Mouse (Mus musculus): ENCODE results near the gene Aqp2. TPM values are rescaled to one million over a fixed set of nuclear protein-coding genes. Genes with fewer than 3 reads are reported as not detected.

Gene Aqp2
- total RNA-seq, 2 experiments from 2014 or later = not detected

GRCm38 (mm10) chr15:99611563-99611962, 32.7 kb downstream of the Aqp2 start:
- no peak for ATAC-seq (replicated peaks; ENCODE audit: low FRiP score, poor library complexity, severe bottlenecking)

GRCm38 (mm10) chr15:99614273-99614672, 35.4 kb downstream of the Aqp2 start:
- no peak for ATAC-seq (replicated peaks; ENCODE audit: low FRiP score, poor library complexity, severe bottlenecking)

GRCm38 (mm10) chr15:99614753-99615152, 35.9 kb downstream of the Aqp2 start:
- ATAC-seq (replicated peaks; ENCODE audit: low FRiP score, poor library complexity, severe bottlenecking) = no peak

GRCm38 (mm10) chr15:99615246-99615645, 36.4 kb downstream of the Aqp2 start:
- ATAC-seq (replicated peaks; ENCODE audit: low FRiP score, poor library complexity, severe bottlenecking) = no peak

- no peak for ATAC-seq (replicated peaks; ENCODE audit: low FRiP score, poor library complexity, severe bottlenecking)
These were observed 39.7 kb downstream of the Aqp2 start for GRCm38 (mm10) chr15:99618595-99618994.

GRCm38 (mm10) chr15:99619821-99620220, 41.0 kb downstream of the Aqp2 start:
- no peak for ATAC-seq (replicated peaks; ENCODE audit: low FRiP score, poor library complexity, severe bottlenecking)

GRCm38 (mm10) chr15:99622063-99622462, 43.2 kb downstream of the Aqp2 start:
- ATAC-seq (replicated peaks; ENCODE audit: low FRiP score, poor library complexity, severe bottlenecking) = no peak

GRCm38 (mm10) chr15:99631618-99632017, 52.8 kb downstream of the Aqp2 start:
- peak; percentile 72 for ATAC-seq (replicated peaks; ENCODE audit: low FRiP score, poor library complexity, severe bottlenecking)

Other genes starting within 250 kb of the Aqp2 start
- 3.6 and 5.0 TPM in 2 replicates for gene Fmnl3, start 208.6 kb upstream of the Aqp2 start, total RNA-seq (2015; ENCODE audit: low replicate concordance)
- gene Fmnl3, start 208.6 kb upstream of the Aqp2 start, total RNA-seq (2017; ENCODE audit: low replicate concordance) = 1.5 and 2.7 TPM in 2 replicates
- 179 and 219 TPM in 2 replicates for gene Tmbim6, start 186.2 kb upstream of the Aqp2 start, total RNA-seq (2015; ENCODE audit: low replicate concordance)
- gene Tmbim6, start 186.2 kb upstream of the Aqp2 start, total RNA-seq (2017; ENCODE audit: low replicate concordance) = 95.3 and 151 TPM in 2 replicates
- 0.84 TPM in 1 of 2 replicates, not detected in the other for gene Nckap5l, start 121.3 kb upstream of the Aqp2 start, total RNA-seq (2015; ENCODE audit: low replicate concordance)
- not detected in 2 replicates for gene Nckap5l, start 121.3 kb upstream of the Aqp2 start, total RNA-seq (2017; ENCODE audit: low replicate concordance)
- 1.3 and 1.4 TPM in 2 replicates for gene Bcdin3d, start 104.3 kb upstream of the Aqp2 start, total RNA-seq (2015; ENCODE audit: low replicate concordance)
- gene Bcdin3d, start 104.3 kb upstream of the Aqp2 start, total RNA-seq (2017; ENCODE audit: low replicate concordance) = 0.51 and 1.3 TPM in 2 replicates
- not detected in 2 replicates for gene Faim2, start 50.9 kb upstream of the Aqp2 start, total RNA-seq (2015; ENCODE audit: low replicate concordance)
- 0.38 TPM in 1 of 2 replicates, not detected in the other for gene Faim2, start 50.9 kb upstream of the Aqp2 start, total RNA-seq (2017; ENCODE audit: low replicate concordance)
- gene Aqp5, start 11.7 kb downstream of the Aqp2 start, total RNA-seq (2015; ENCODE audit: low replicate concordance) = not detected in 2 replicates
- not detected in 2 replicates for gene Aqp5, start 11.7 kb downstream of the Aqp2 start, total RNA-seq (2017; ENCODE audit: low replicate concordance)
- not detected in 2 replicates for gene Aqp6, start 22.3 kb downstream of the Aqp2 start, total RNA-seq (2015; ENCODE audit: low replicate concordance)
- not detected in 2 replicates for gene Aqp6, start 22.3 kb downstream of the Aqp2 start, total RNA-seq (2017; ENCODE audit: low replicate concordance)
- gene Racgap1, start 72.6 kb downstream of the Aqp2 start, total RNA-seq (2015; ENCODE audit: low replicate concordance) = 248 and 272 TPM in 2 replicates
- 292 and 327 TPM in 2 replicates for gene Racgap1, start 72.6 kb downstream of the Aqp2 start, total RNA-seq (2017; ENCODE audit: low replicate concordance)
- gene Asic1, start 91.3 kb downstream of the Aqp2 start, total RNA-seq (2015; ENCODE audit: low replicate concordance) = not detected in 2 replicates
- not detected in 2 replicates for gene Asic1, start 91.3 kb downstream of the Aqp2 start, total RNA-seq (2017; ENCODE audit: low replicate concordance)
- gene Smarcd1, start 123.1 kb downstream of the Aqp2 start, total RNA-seq (2015; ENCODE audit: low replicate concordance) = 15.5 and 18.0 TPM in 2 replicates
- 5.3 and 9.7 TPM in 2 replicates for gene Smarcd1, start 123.1 kb downstream of the Aqp2 start, total RNA-seq (2017; ENCODE audit: low replicate concordance)
- not detected in 2 replicates for gene Gm17349, start 126.4 kb downstream of the Aqp2 start, total RNA-seq (2015; ENCODE audit: low replicate concordance)
- gene Gm17349, start 126.4 kb downstream of the Aqp2 start, total RNA-seq (2017; ENCODE audit: low replicate concordance) = not detected in 2 replicates
- 2.1 and 2.9 TPM in 2 replicates for gene Gpd1, start 138.5 kb downstream of the Aqp2 start, total RNA-seq (2015; ENCODE audit: low replicate concordance)
- 5.4 and 8.2 TPM in 2 replicates for gene Gpd1, start 138.5 kb downstream of the Aqp2 start, total RNA-seq (2017; ENCODE audit: low replicate concordance)
- 11.3 and 15.5 TPM in 2 replicates for gene Cox14, start 146.6 kb downstream of the Aqp2 start, total RNA-seq (2015; ENCODE audit: low replicate concordance)
- 7.1 and 17.1 TPM in 2 replicates for gene Cox14, start 146.6 kb downstream of the Aqp2 start, total RNA-seq (2017; ENCODE audit: low replicate concordance)
- gene Cers5, start 193.8 kb downstream of the Aqp2 start, total RNA-seq (2015; ENCODE audit: low replicate concordance) = 9.4 and 19.7 TPM in 2 replicates
- 3.3 and 7.6 TPM in 2 replicates for gene Cers5, start 193.8 kb downstream of the Aqp2 start, total RNA-seq (2017; ENCODE audit: low replicate concordance)